Mouse (Mus musculus): ENCODE measurements at regions not wholly inside any gene's neighbourhood (a gene's known extent, or its start where the extent isn't known, plus 50 kb on each side); places are given as distances from the start of the nearest gene placed in this dataset.

- no peak for DNase-seq (ENCODE audit: low read depth in 2 of 2, low spot score in 2 of 2)
These were observed 60.4 kb downstream of the Dact1 start for GRCm38 (mm10) chr12:71370091-71370490.

- DNase-seq (ENCODE audit: low read depth in 2 of 2, low spot score in 2 of 2), result no peak
These were observed 62.3 kb downstream of the Dact1 start for GRCm38 (mm10) chr12:71371948-71372347.

GRCm38 (mm10) chr12:71373633-71374032 is 63.9 kb downstream of the Dact1 start:
- no peak for DNase-seq (ENCODE audit: low read depth in 2 of 2, low spot score in 2 of 2)

- DNase-seq (ENCODE audit: low read depth in 2 of 2, low spot score in 2 of 2), result no peak
These were observed 66.8 kb downstream of the Dact1 start for GRCm38 (mm10) chr12:71376446-71376845.

- no peak for DNase-seq (ENCODE audit: low read depth in 2 of 2, low spot score in 2 of 2)
These were observed 67.3 kb downstream of the Dact1 start for GRCm38 (mm10) chr12:71376966-71377365.

GRCm38 (mm10) chr12:71379626-71380423 is 70.1 kb downstream of the Dact1 start:
- DNase-seq (ENCODE audit: low read depth in 2 of 2, low spot score in 2 of 2), result no peak

GRCm38 (mm10) chr12:71380424-71380761 is 70.7 kb downstream of the Dact1 start:
- DNase-seq (ENCODE audit: low read depth in 2 of 2, low spot score in 2 of 2), result no peak

- DNase-seq (ENCODE audit: low read depth in 2 of 2, low spot score in 2 of 2), result no peak
These were observed 76.6 kb downstream of the Dact1 start for GRCm38 (mm10) chr12:71386251-71386650.

GRCm38 (mm10) chr12:71391481-71391880 is 81.8 kb downstream of the Dact1 start:
- no peak for DNase-seq (ENCODE audit: low read depth in 2 of 2, low spot score in 2 of 2)

GRCm38 (mm10) chr12:71393752-71394151 is 84.1 kb downstream of the Dact1 start:
- DNase-seq (ENCODE audit: low read depth in 2 of 2, low spot score in 2 of 2), result no peak

- DNase-seq (ENCODE audit: low read depth in 2 of 2, low spot score in 2 of 2), result no peak
These were observed 87.8 kb downstream of the Dact1 start for GRCm38 (mm10) chr12:71397456-71397855.

GRCm38 (mm10) chr12:71398701-71399100 is 89.0 kb downstream of the Dact1 start:
- DNase-seq (ENCODE audit: low read depth in 2 of 2, low spot score in 2 of 2), result no peak

- DNase-seq (ENCODE audit: low read depth in 2 of 2, low spot score in 2 of 2), result no peak
These were observed 90.5 kb downstream of the Dact1 start for GRCm38 (mm10) chr12:71400201-71400600.

GRCm38 (mm10) chr12:71401621-71402416 is 92.1 kb downstream of the Dact1 start:
- no peak for DNase-seq (ENCODE audit: low read depth in 2 of 2, low spot score in 2 of 2)

GRCm38 (mm10) chr12:71407294-71407693 is 97.6 kb downstream of the Dact1 start:
- no peak for DNase-seq (ENCODE audit: low read depth in 2 of 2, low spot score in 2 of 2)

- DNase-seq (ENCODE audit: low read depth in 2 of 2, low spot score in 2 of 2), result no peak
These were observed 98.8 kb downstream of the Dact1 start for GRCm38 (mm10) chr12:71408396-71409050.

- no peak for DNase-seq (ENCODE audit: low read depth in 2 of 2, low spot score in 2 of 2)
These were observed 102.6 kb downstream of the Dact1 start for GRCm38 (mm10) chr12:71412331-71412730.

- DNase-seq (ENCODE audit: low read depth in 2 of 2, low spot score in 2 of 2), result no peak
These were observed 107.3 kb downstream of the Dact1 start for GRCm38 (mm10) chr12:71416968-71417367.

GRCm38 (mm10) chr12:71418186-71418585 is 108.5 kb downstream of the Dact1 start:
- DNase-seq (ENCODE audit: low read depth in 2 of 2, low spot score in 2 of 2), result no peak

- no peak for DNase-seq (ENCODE audit: low read depth in 2 of 2, low spot score in 2 of 2)
These were observed 109.5 kb downstream of the Dact1 start for GRCm38 (mm10) chr12:71419161-71419560.

GRCm38 (mm10) chr12:71426023-71426719 is 116.5 kb downstream of the Dact1 start:
- DNase-seq (ENCODE audit: low read depth in 2 of 2, low spot score in 2 of 2), result no peak
